Mouse (Mus musculus) lung, adult 2 months (tissue): ENCODE measurements at regions not wholly inside any gene's neighbourhood (a gene's known extent, or its start where the extent isn't known, plus 50 kb on each side); places are given as distances from the start of the nearest gene placed in this dataset.

Experiments
- CTCF ChIP-seq: fragments of 200-500 bp; IDR thresholded peaks from 2 replicates; pipeline ENCODE4 v1.5.1; 2011; ENCODE audit warnings: mild to moderate bottlenecking, low read length, control low read depth; ENCODE audit not compliant: insufficient read depth
- POLR2A ChIP-seq: fragments of 200-500 bp; IDR thresholded peaks from 2 replicates; pipeline ENCODE4 v1.6.1; 2011; ENCODE audit warnings: low read depth, mild to moderate bottlenecking, control low read depth, low read length, borderline replicate concordance; ENCODE audit errors: extremely low read depth

DNA sequence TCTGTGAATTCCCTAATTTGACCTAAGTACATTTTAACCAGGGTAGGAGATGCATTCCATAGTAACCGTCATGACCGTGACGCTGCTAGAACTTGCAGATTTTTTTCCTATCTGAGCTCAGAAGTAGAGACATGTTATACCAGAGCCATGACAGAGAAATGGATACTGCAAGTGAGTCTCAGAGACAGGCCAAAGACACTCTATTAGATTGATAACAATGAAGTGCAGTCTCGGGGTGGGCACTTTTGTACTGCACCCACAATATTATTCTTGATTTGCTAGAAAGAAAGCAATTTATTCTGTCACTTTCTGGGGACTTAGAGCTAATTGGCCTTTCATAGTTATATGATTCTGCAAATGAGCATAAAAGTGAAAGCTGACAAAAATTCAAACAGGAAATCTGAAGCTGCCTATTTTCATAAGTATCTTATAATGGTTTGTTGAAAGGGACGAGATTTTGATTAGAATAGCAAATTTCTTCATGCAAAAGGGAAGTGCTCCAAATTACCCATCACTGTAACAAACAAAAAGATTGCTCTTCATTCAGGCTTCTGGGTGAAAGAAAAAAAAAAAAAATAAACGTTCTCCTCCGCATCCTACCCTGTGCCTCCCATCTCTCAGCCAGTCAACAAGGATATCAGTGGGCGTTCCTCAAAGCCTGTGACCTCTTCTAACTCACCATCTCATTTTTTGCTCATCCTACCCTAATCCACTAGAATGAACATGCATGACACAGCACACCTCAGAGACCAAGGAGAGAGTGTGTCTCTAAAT, 643.0 kb upstream of the Map3k7 start:
- TF ChIP-seq CTCF (no peak), POLR2A (no peak)
